Mouse (Mus musculus) erythroid progenitor cell, adult 5-6 weeks (primary cell): ENCODE results near the gene Mansc1. TPM values are rescaled to one million over a fixed set of nuclear protein-coding genes. Genes with fewer than 3 reads are reported as not detected.
A peak's percentile ranks its signal among the peaks of the same experiment; 100 is the strongest.
"Not testable (repeated sequence)": the region's sequence is repeated elsewhere in the genome, so short reads cannot be mapped to it uniquely, and the experiment has no call there.

Experiments used
- ATAC-seq: replicated peaks from 2 replicates; pipeline ENCODE4 v1.8.0; 2016; ENCODE audit warnings: moderate number of reproducible peaks, mild to moderate bottlenecking, moderate TSS enrichment, inconsistent platforms; ENCODE audit not compliant: poor library complexity, low FRiP score, severe bottlenecking
- total RNA-seq, 2 experiments: library from RNA; stranded (forward) in 1 of 2; stranded (reverse) in 1 of 2; fragments of 150-400 nt in 1 of 2; fragments of 186-747, 209-891 nt in 1 of 2; gene quantifications; 2 replicates each; pipeline versions ENCODE4 v1.2.3 to v1.2.4; 2015 to 2017; ENCODE audit warnings: low replicate concordance in 2 of 2

Mansc1 gene
- total RNA-seq (2015; ENCODE audit: low replicate concordance) (not detected in 2 replicates), total RNA-seq (2017; ENCODE audit: low replicate concordance) (not detected in 2 replicates)

GRCm38 (mm10) chr6:134631947-134632687 lies at the start of gene Mansc1:
TSS of gene Mansc1 (minus strand) at chr6:134632488.
- ATAC-seq = peak; percentile 34; the same call in 1 of the 2 replicates

GRCm38 (mm10) chr6:134679330-134679729 lies 47.0 kb upstream of the Mansc1 start:
- not testable (repeated sequence) for ATAC-seq

- no peak for ATAC-seq
Measured at GRCm38 (mm10) chr6:134678037-134678436, 45.7 kb upstream of the Mansc1 start.

GRCm38 (mm10) chr6:134677504-134677903 lies 45.2 kb upstream of the Mansc1 start:
- no peak for ATAC-seq

GRCm38 (mm10) chr6:134673712-134674111 lies 41.4 kb upstream of the Mansc1 start:
- 0 out of 2 replicates have a peak, but pooled peaks have one; percentile 35 for ATAC-seq

GRCm38 (mm10) chr6:134670881-134671411 lies 38.7 kb upstream of the Mansc1 start:
- ATAC-seq = no peak

- ATAC-seq = no peak
Measured at GRCm38 (mm10) chr6:134669179-134669865, 37.0 kb upstream of the Mansc1 start.

GRCm38 (mm10) chr6:134668519-134668918 lies 36.2 kb upstream of the Mansc1 start:
- no peak for ATAC-seq

GRCm38 (mm10) chr6:134665817-134666216 lies 33.5 kb upstream of the Mansc1 start:
- no peak for ATAC-seq

GRCm38 (mm10) chr6:134664573-134664972 lies 32.3 kb upstream of the Mansc1 start:
- no peak for ATAC-seq

- ATAC-seq = no peak
Measured at GRCm38 (mm10) chr6:134660714-134661406, 28.6 kb upstream of the Mansc1 start.

GRCm38 (mm10) chr6:134659108-134659958 lies 27.0 kb upstream of the Mansc1 start:
- ATAC-seq = peak; percentile 73; the same call in 1 of the 2 replicates

GRCm38 (mm10) chr6:134656527-134656926 lies 24.2 kb upstream of the Mansc1 start:
- ATAC-seq = no peak

- no peak for ATAC-seq
Measured at GRCm38 (mm10) chr6:134648356-134648755, 16.1 kb upstream of the Mansc1 start.

GRCm38 (mm10) chr6:134647621-134648020 lies 15.3 kb upstream of the Mansc1 start:
- ATAC-seq = no peak

- ATAC-seq = no peak
Measured at GRCm38 (mm10) chr6:134646835-134647234, 14.5 kb upstream of the Mansc1 start.

- no peak for ATAC-seq
Measured at GRCm38 (mm10) chr6:134643296-134643695, 11.0 kb upstream of the Mansc1 start.

- ATAC-seq = peak; percentile 23; the same call in 1 of the 2 replicates
Measured at GRCm38 (mm10) chr6:134641738-134642446, 9.6 kb upstream of the Mansc1 start.
